Comparison of ENCODE assay signal across 9 mouse cellular contexts in genomic region chr7:122065656-122066055, GRCm38 (mm10). TPM values are rescaled to one million over a fixed set of nuclear protein-coding genes. Genes with fewer than 3 reads are reported as not detected.
DNase-seq lines count a peak whose midpoint lies in the region; ATAC-seq and TF ChIP-seq lines count a peak whose summit lies in the region.
"Had no signal": no experiment of that assay in that cellular context is flagged by ENCODE, and none has a peak within 500 bp of the region (broad histone marks: within the 10 kb centered on the region; RNA-seq: fewer than 3 reads in every experiment).

No protein-coding gene starts in this region.

- no peak for ATAC-seq in heart, postnatal 0 days (ENCODE audit: insufficient read depth, low read depth)
- no peak for ATAC-seq in G1E (ENCODE audit: extremely low read depth, insufficient number of reproducible peaks, low FRiP score, poor library complexity, severe bottlenecking)
- no peak for ATAC-seq in forebrain, postnatal 0 days
- no peak for ATAC-seq in liver, postnatal 0 days

- H3K27ac ChIP-seq in heart, postnatal 0 days (ENCODE audit: low read depth): peak overlapping the region; percentile 93
- no peak overlapping the region for H3K27ac ChIP-seq in forebrain, postnatal 0 days (ENCODE audit: low read depth, low read length)
- H3K27ac ChIP-seq in liver, postnatal 0 days (ENCODE audit: low read depth): peak overlapping the region; percentile 92

- no peaks in the 10 kb centered on the region for H3K9me3 ChIP-seq in heart, postnatal 0 days (replicated peaks; ENCODE audit: control insufficient read depth, low read length)
- no peaks in the 10 kb centered on the region for H3K9me3 ChIP-seq in G1E (replicated peaks)
- H3K9me3 ChIP-seq in forebrain, postnatal 0 days (ENCODE audit: low read length): no peaks in the 10 kb centered on the region
- no peaks in the 10 kb centered on the region for H3K9me3 ChIP-seq in liver, postnatal 0 days (ENCODE audit: low read length)

- peak overlapping the region; percentile 91 for H3K4me2 ChIP-seq in heart, postnatal 0 days (ENCODE audit: low read depth, low read length)
- H3K4me2 ChIP-seq in forebrain, postnatal 0 days (ENCODE audit: low read depth): peak overlapping the region; percentile 81; the same call in 1 of the 2 replicates
- H3K4me2 ChIP-seq in liver, postnatal 0 days (ENCODE audit: low read depth, low read length): peak overlapping the region; percentile 91

- no peaks in the 10 kb centered on the region for H3K27me3 ChIP-seq in heart, postnatal 0 days (ENCODE audit: control insufficient read depth, insufficient read depth, low read length)
- H3K27me3 ChIP-seq in G1E (ENCODE audit: insufficient read depth, low read length): no peaks in the 10 kb centered on the region
- no peaks in the 10 kb centered on the region for H3K27me3 ChIP-seq in forebrain, postnatal 0 days (ENCODE audit: insufficient read depth, low read length)
- H3K27me3 ChIP-seq in liver, postnatal 0 days (ENCODE audit: insufficient read depth, low read length): no peaks in the 10 kb centered on the region

- no peak overlapping the region for H3K4me3 ChIP-seq in heart, postnatal 0 days (ENCODE audit: low read depth, low read length)
- H3K4me3 ChIP-seq in G1E (ENCODE audit: low read depth, low read length): peak overlapping the region; percentile 100; the same call in 1 of the 2 replicates
- H3K4me3 ChIP-seq in forebrain, postnatal 0 days (ENCODE audit: low read depth, low read length): no peak overlapping the region; the same call in 1 of the 2 replicates
- H3K4me3 ChIP-seq in liver, postnatal 0 days (ENCODE audit: low read depth, low read length): peak overlapping the region; percentile 94; the same call in 1 of the 2 replicates

- no peak for TF ChIP-seq EP300 in heart, postnatal 0 days (IDR thresholded peaks at IDR 0.05; ENCODE audit: low read depth)
- TF ChIP-seq EP300 in liver, postnatal 0 days (IDR thresholded peaks at IDR 0.05; ENCODE audit: low read depth): no peak

- DNase-seq in heart, postnatal 0 days (ENCODE audit: low spot score): no peak
- DNase-seq in heart, adult 8-10 months (ENCODE audit: low spot score): no peak
- no peak for DNase-seq in G1E (ENCODE audit: low spot score)
- no peak for DNase-seq in forebrain, postnatal 0 days
- DNase-seq in liver, postnatal 0 days: no peak
- no peak for DNase-seq in B cell, adult 2 months
- DNase-seq in cerebellum, adult 8-10 months: no peak
- no peak for DNase-seq in gastrocnemius, adult 18-20 months (ENCODE audit: low spot score)
- DNase-seq: kidney, adult 2 months had no signal

- WGBS in heart, postnatal 0 days: 38% methylated on average over 1 of the region's 1 CpGs
- WGBS in forebrain, postnatal 0 days: 59% methylated on average over 1 of the region's 1 CpGs
- WGBS in liver, postnatal 0 days (ENCODE audit: insufficient replicate concordance): 33% methylated on average over 1 of the region's 1 CpGs

- 0 out of 2 replicates have a peak overlapping the region, but pooled peaks have one; percentile 9 for H3K9ac ChIP-seq in heart, postnatal 0 days (replicated peaks; ENCODE audit: low read depth, low read length)
- no peak overlapping the region for H3K9ac ChIP-seq in forebrain, postnatal 0 days
- H3K9ac ChIP-seq in liver, postnatal 0 days (replicated peaks): no peak overlapping the region

- H3K36me3 ChIP-seq in heart, postnatal 0 days (replicated peaks; ENCODE audit: control insufficient read depth, insufficient read depth, low read length): peaks cover 28% of the 10 kb centered on the region
- H3K36me3 ChIP-seq in G1E (replicated peaks): peaks cover 45% of the 10 kb centered on the region
- H3K36me3 ChIP-seq in forebrain, postnatal 0 days (ENCODE audit: insufficient read depth): peaks cover 16% of the 10 kb centered on the region
- peaks cover 6% of the 10 kb centered on the region for H3K36me3 ChIP-seq in liver, postnatal 0 days (replicated peaks; ENCODE audit: insufficient read depth, low read length)

- H3K4me1 ChIP-seq in heart, postnatal 0 days (ENCODE audit: control insufficient read depth, insufficient read depth): peaks cover 22% of the 10 kb centered on the region
- H3K4me1 ChIP-seq in G1E (ENCODE audit: insufficient read depth, low read depth, low read length): peaks cover 42% of the 10 kb centered on the region
- H3K4me1 ChIP-seq in forebrain, postnatal 0 days (ENCODE audit: insufficient read depth): peaks cover 19% of the 10 kb centered on the region
- H3K4me1 ChIP-seq in liver, postnatal 0 days (ENCODE audit: insufficient read depth): peaks cover 34% of the 10 kb centered on the region

- no peak for TF ChIP-seq CTCF in heart, postnatal 0 days (IDR thresholded peaks at IDR 0.05; ENCODE audit: low read depth)
- no peak for TF ChIP-seq CTCF in G1E (IDR thresholded peaks at IDR 0.05; ENCODE audit: low read depth, low read length)
- no peak for TF ChIP-seq CTCF in forebrain, postnatal 0 days (IDR thresholded peaks at IDR 0.05; ENCODE audit: low read depth)
- TF ChIP-seq CTCF in liver, postnatal 0 days (IDR thresholded peaks at IDR 0.05; ENCODE audit: low read depth): no peak

RNA-seq across cellular contexts. Expression of gene Ubfd1, which starts 1.3 kb away (rescaled TPM):
- total RNA-seq in heart, postnatal 0 days (2014; rRNA removed; ENCODE audit: low replicate concordance): 54.7 and 65.5 TPM in 2 replicates
- polyA plus RNA-seq in heart, postnatal 0 days (2015; fragmentation: Nextera tagmentation; extraction: Ambion mirVana): 22.6 and 25.5 TPM in 2 replicates
- 10 to 100 TPM; 32.5 to 41.6 (median 37.3) TPM for total RNA-seq in heart, adult 8-10 months (2022)
- total RNA-seq in G1E (2014; fragmentation: Nextera tagmentation) (49.3 and 49.6 TPM in 2 replicates), G1E (2017) (49.7 and 52.2 TPM in 2 replicates)
- polyA plus RNA-seq in G1E (2012): 32.9 and 38.1 TPM in 2 replicates
- total RNA-seq in forebrain, postnatal 0 days (2014; rRNA removed): 76.2 and 105 TPM in 2 replicates
- 38.5 and 54.5 TPM in 2 replicates for polyA plus RNA-seq in forebrain, postnatal 0 days (2015; fragmentation: Nextera tagmentation; extraction: Ambion mirVana)
- 10.9 and 11.0 TPM in 2 replicates for polyA plus RNA-seq in liver, postnatal 0 days (2015; fragmentation: Nextera tagmentation; extraction: Ambion mirVana)
- total RNA-seq in gastrocnemius, adult 18-20 months (2021): 10 to 100 TPM; 19.2 to 24.7 TPM

RNA-seq across cellular contexts. Expression of gene Ears2, which starts 1.4 kb away (rescaled TPM):
- 54.3 and 60.1 TPM in 2 replicates for total RNA-seq in heart, postnatal 0 days (2014; rRNA removed; ENCODE audit: low replicate concordance)
- 27.8 and 29.2 TPM in 2 replicates for polyA plus RNA-seq in heart, postnatal 0 days (2015; fragmentation: Nextera tagmentation; extraction: Ambion mirVana)
- total RNA-seq in heart, adult 8-10 months (2022): 10 to 100 TPM; 13.3 to 14.3 (median 13.7) TPM
- total RNA-seq in G1E (2014; fragmentation: Nextera tagmentation): 12.8 and 14.4 TPM in 2 replicates
- total RNA-seq in G1E (2017): 7.9 and 9.7 TPM in 2 replicates
- 16.3 and 17.0 TPM in 2 replicates for polyA plus RNA-seq in G1E (2012)
- 13.4 and 16.7 TPM in 2 replicates for total RNA-seq in forebrain, postnatal 0 days (2014; rRNA removed)
- 8.3 and 8.8 TPM in 2 replicates for polyA plus RNA-seq in forebrain, postnatal 0 days (2015; fragmentation: Nextera tagmentation; extraction: Ambion mirVana)
- 8.3 TPM in 2 replicates for polyA plus RNA-seq in liver, postnatal 0 days (2015; fragmentation: Nextera tagmentation; extraction: Ambion mirVana)
- 1 to 10 TPM; 5.9 to 7.3 TPM for total RNA-seq in gastrocnemius, adult 18-20 months (2021)

RNA-seq across cellular contexts. Expression of gene Ndufab1, which starts 36.0 kb away (rescaled TPM):
- total RNA-seq in heart, postnatal 0 days (2014; rRNA removed; ENCODE audit: low replicate concordance): 181 and 183 TPM in 2 replicates
- 2,966 and 3,134 TPM in 2 replicates for polyA plus RNA-seq in heart, postnatal 0 days (2015; fragmentation: Nextera tagmentation; extraction: Ambion mirVana)
- total RNA-seq in heart, adult 8-10 months (2022): 1,000 to 10,000 TPM; 1,624 to 1,874 (median 1,747) TPM
- 161 and 182 TPM in 2 replicates for total RNA-seq in G1E (2014; fragmentation: Nextera tagmentation)
- total RNA-seq in G1E (2017): 89.3 and 121 TPM in 2 replicates
- polyA plus RNA-seq in G1E (2012): 1,259 and 1,762 TPM in 2 replicates
- total RNA-seq in forebrain, postnatal 0 days (2014; rRNA removed): 28.4 and 42.9 TPM in 2 replicates
- 655 and 742 TPM in 2 replicates for polyA plus RNA-seq in forebrain, postnatal 0 days (2015; fragmentation: Nextera tagmentation; extraction: Ambion mirVana)
- 554 and 564 TPM in 2 replicates for polyA plus RNA-seq in liver, postnatal 0 days (2015; fragmentation: Nextera tagmentation; extraction: Ambion mirVana)
- total RNA-seq in gastrocnemius, adult 18-20 months (2021): 100 to 1,000 TPM; 632 to 667 TPM

RNA-seq across cellular contexts. Expression of gene Gga2, which starts 44.6 kb away (rescaled TPM):
- total RNA-seq in heart, postnatal 0 days (2014; rRNA removed; ENCODE audit: low replicate concordance): 51.3 and 79.7 TPM in 2 replicates
- 37.5 and 38.1 TPM in 2 replicates for polyA plus RNA-seq in heart, postnatal 0 days (2015; fragmentation: Nextera tagmentation; extraction: Ambion mirVana)
- 10 to 100 TPM; 31.7 to 39.2 (median 35.4) TPM for total RNA-seq in heart, adult 8-10 months (2022)
- total RNA-seq in G1E (2014; fragmentation: Nextera tagmentation): 174 and 198 TPM in 2 replicates
- 314 and 315 TPM in 2 replicates for total RNA-seq in G1E (2017)
- polyA plus RNA-seq in G1E (2012): 299 and 333 TPM in 2 replicates
- total RNA-seq in forebrain, postnatal 0 days (2014; rRNA removed): 29.5 and 29.8 TPM in 2 replicates
- 17.7 and 25.5 TPM in 2 replicates for polyA plus RNA-seq in forebrain, postnatal 0 days (2015; fragmentation: Nextera tagmentation; extraction: Ambion mirVana)
- 9.7 and 10.1 TPM in 2 replicates for polyA plus RNA-seq in liver, postnatal 0 days (2015; fragmentation: Nextera tagmentation; extraction: Ambion mirVana)
- total RNA-seq in gastrocnemius, adult 18-20 months (2021): 10 to 100 TPM; 11.8 to 14.8 TPM

Comparison
In these comparisons a context has a peak if more than half of its experiments do, and no peak if none do; other contexts are left out.
1. H3K4me3 ChIP-seq: peak in G1E (single experiment) and liver, postnatal 0 days (single experiment); none in heart, postnatal 0 days (single experiment) and forebrain, postnatal 0 days (single experiment).
2. Peak in every context shown above with its lines, with median percentiles within 50 percentile points of each other: H3K4me2 ChIP-seq.